Mouse (Mus musculus) T-helper 17 cell (primary cell): ENCODE results near the gene Plekhm3.

ENCODE experiments used
- in situ Hi-C, 2 experiments: fragments of 300-600 bp; cut with MboI, MseI; formaldehyde crosslinking; loops; 1 replicate in 1 of 2; 2 replicates in 1 of 2; pipeline ENCODE4 v1.15.1; 2025; ENCODE audit warnings: high pct_unique_total_duplicates in 2 of 2

Plekhm3 gene

DNA sequence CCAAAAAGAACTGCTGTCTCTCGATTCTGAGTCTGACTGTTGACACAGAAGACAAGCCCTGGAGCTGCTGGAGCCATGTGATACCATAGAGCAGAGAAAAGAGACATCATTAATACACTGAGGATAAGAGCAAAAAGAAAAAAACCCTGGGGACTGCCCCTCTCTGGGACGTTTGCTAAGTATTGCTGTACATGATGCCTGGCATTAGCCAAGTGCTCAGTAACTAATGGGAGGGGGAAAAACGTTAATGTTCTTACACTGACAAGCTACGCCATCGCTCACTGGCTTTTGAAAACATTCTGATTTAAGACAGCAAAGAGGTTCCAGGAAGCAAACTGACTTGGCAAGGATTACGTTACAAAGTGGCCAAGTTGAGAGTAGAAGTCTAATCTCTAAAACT lies 26.5 kb downstream of the Plekhm3 start:
- in situ Hi-C loops, result no loop called here

DNA sequence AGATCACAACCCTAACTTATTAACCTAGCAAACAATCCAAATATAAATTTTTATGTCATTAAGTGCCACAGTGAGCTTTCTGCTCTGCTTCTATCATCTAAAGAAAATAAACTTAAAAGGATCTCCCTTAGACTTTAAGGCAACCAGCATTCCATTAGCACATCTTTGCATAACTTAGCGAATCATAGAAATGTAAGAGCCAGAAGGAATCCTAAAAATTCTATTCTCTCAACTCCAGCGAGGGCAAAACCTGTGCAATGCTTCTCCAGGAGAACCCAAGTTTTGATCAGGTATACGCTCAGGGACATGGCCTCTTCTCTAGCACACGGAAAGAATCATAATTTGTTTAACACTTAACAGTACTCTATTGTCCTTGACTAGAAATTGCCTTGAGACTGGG lies 27.0 kb downstream of the Plekhm3 start:
- in situ Hi-C loops, result no loop called here

DNA sequence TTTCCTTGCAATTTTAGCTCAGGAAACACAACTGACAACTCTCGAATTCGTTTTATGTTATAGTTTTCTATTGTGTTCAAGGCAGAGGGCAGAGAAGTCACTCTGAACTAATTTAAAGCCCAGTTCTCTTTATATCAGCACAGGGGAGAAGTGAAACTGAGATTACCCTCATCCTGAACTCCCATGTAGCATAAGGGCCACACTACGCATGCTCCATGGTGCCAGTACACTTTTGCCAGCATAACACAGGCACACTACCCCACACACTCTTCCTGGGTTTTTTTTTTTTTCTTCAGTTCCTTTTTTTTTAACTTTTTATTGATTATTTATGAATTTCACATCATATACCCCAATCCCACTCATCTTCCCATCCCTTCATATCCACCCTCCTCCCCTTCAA lies 28.1 kb downstream of the Plekhm3 start:
- in situ Hi-C loops, result no loop called here

DNA sequence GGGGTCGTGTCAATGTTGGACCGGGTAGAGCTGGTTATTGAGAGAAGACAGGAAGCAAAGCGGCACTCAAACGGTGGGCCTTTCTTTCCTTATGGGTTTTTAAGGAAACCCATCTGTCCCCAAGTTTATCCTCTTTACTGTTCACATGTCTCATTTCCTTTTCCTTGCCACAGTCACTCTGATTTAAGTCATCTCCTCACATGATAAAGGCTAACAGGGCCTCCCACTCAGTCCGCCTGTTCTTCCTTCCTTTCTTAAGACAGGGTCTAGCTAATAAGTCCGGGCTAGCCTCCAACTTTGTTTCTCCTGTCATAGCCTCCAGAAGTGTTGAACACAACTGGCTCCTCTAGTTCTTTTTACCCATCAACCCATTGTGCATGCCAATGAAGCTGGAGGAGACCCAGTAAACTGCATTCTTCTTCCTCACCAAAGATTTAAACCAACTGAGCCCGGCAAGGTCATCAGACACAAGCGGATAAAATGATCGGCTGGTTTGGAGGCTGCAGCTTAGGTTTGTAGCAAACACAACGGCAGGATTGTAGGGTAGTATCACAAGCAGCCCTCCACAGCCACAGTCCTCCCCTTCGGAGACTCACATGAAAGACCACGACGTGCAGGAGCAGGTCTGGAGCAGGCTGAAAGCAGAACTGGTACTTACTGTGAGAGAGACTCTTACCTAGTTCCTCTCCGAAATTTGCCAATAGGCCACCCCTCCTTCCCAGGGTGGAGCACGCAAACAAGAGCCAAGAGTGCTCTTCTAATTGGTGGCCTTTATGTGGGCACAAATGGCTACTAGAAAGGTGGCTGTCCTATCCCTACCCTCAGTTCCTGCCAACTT lies 29.0 kb downstream of the Plekhm3 start:
- in situ Hi-C loops, result no loop called here

DNA sequence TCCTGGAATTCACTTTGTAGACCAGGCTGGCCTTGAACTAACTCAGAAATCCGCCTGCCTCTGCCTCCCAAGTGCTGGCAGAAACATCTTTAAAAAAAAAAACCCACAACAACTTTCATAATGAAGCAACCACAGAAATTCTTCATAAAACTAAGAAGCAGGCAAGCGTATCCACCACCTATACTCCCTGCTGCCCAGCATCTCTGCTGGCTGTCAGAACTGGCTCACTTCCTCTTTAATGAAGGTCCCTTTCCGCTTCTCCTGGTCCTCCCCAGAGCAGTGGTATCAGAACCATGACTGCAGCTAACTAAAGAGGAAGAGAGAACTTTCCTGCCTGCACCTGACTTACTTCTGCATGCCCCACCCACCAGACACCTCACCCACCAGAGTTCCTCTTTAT lies 31.0 kb downstream of the Plekhm3 start:
- in situ Hi-C loops, result no loop called here

DNA sequence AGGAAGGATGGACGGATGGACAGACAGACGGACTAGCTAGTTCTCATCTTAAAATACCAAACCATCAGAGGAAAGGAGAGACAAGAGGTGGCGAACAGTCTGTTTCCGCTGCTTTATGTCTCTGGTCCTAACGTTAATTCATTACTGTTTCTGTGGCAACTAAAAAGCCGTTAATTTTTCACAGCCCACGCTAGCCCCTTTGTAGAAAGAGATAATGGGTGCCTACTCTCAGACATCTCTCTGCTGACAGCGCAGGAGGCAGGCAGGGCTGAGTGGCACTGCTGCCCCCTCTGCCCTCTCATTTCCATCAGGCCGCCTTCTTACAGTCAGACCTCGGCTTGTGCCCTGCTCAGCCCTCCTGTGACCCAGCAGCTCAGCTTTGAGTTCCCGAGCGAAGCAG lies 32.3 kb downstream of the Plekhm3 start:
- in situ Hi-C loops, result no loop called here

DNA sequence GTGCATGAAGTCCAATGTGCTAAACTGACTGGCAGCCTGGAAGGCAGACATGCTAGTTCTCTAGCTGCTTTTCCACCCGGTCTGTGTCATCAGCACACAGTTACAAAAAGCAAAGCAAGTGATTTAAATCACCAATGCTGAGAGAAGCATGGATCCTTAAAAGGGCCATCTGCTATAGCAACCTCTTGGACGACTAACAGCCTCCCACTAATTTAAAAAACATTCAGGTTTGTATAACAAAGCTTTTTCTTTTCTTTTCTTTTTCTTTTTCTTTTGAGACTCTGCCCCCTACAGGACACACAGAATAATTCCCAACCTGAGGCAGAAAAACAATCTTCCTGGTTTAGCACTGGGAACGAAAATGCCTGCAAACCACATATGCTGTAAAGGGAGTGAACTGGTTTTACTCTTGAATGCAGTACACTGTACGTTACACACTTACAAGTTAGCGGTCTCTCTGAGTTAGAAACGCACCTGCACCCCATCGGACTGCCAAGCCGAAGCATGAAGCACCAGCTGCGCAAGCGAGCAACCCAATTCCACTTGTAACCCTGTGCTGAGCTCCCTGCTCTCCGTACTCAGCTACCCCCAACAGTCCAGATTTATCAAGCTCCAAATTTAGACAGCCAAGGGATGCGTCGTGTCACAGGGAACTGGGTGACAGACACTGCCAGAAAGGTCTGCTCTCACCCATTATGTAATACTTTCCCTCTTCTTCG lies 37.7 kb downstream of the Plekhm3 start:
- in situ Hi-C loops, result no loop called here

DNA sequence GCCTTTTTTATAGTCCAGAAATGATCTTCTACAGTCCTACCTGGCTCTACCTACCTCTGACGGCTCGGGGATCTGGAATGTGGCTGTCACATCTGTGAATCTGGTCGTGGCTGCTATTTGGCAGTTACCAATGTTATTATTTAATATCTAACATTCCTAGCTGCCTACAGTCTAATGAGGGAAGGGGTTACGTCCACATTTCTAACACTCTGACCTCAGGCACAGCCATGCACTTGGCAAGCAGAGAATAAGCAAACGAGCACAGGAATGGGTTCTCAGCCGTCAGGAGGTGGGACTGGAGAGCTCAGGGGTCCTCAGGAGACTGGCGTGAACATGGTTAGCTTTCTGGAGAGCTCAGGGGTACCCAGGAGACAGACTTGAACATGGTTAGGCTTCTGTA lies 38.7 kb downstream of the Plekhm3 start:
- in situ Hi-C loops, result no loop called here

DNA sequence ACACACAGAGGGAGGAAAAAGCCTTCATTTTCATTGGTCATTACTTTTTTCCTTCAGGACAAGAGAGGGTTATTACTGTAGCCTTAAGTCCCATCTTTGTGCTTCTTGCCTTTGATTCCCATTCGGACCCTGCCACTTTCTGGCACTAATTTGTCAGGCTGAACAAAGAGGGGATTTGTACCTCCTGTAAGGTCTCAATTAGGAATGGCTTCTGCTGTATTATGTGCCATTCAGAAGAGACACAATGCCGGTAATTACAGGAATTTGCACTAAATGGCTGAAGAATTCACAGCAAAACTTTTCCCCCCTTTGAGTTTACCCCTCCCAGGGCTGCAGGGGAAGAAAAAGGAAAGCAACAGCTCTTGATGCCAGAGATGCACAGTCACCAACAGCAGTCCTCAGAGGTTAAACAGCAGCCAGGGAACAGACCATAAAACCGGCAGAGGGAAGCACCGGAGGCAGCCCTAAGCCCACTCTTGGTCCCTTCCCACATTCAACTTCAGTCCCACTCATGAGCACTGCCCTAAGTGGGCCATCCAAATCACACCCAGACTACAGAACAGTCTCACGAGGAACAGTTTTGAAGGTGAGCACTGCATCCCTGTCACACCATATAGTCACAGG lies 39.6 kb downstream of the Plekhm3 start:
- in situ Hi-C loops, result no loop called here

DNA sequence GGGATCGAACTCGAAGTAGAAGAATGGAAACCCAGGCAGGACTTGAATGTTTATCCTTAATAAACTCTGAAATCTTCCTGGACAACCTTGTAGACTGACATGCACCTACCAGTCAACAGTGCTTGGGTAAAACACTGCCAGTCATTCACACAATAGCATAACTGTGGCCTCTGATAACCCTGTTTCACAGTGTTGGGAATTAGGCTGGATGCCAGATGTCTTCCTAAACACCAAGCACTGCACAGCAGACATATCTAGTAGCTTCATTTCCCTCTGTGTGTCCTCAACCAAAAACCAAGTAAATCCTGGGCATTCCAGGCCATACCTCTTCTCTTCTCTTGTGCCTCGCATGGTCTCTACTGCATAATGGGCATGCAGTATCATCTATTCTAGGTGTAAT lies 42.3 kb downstream of the Plekhm3 start:
- in situ Hi-C loops, result no loop called here

DNA sequence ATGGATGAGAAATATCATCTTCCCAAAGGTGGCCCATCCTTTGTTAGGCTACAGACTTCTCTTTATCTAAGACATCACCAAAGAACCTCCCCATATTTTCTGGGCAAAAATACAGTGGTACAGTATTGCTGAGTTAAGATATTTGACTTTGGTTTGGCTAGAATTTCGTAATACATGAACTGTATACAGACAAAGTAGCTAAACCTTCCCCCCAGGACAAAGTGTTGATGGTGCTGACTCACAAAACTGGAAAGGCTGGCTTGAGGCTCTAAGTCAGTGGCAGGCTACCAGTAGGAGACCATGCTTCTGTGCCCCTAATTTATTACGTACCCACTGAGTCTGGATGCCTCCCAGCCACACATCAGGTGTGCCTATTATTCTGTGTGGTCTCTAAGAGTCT lies 48.9 kb downstream of the Plekhm3 start:
- in situ Hi-C loops, result loop anchor here in 1 of 2 experiments (10.0 kb wide), 1 partner anchor 107 kb away; no protein-coding TSS in a partner anchor

DNA sequence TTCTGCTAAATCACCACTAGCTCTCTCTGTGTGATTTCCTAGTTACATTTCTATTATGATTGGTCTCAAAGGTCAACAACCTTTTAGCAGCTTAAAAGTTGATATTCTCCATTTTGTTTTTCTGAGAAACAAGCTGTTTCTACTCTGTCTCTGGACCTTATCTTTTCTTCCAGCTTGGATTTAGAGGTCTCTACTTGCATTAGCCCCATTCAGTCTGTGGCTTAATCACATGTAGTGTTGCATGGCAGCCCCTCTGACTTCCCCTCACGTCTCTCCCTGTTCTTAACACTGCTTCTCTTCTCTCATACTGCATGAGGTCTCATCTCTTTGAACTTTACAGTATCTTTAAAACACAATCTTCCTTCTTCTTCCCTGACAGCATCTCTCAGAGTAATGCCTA lies 50.4 kb downstream of the Plekhm3 start:
- in situ Hi-C loops, result loop anchor here in 1 of 2 experiments (10.0 kb wide), 1 partner anchor 109 kb away; no protein-coding TSS in a partner anchor

DNA sequence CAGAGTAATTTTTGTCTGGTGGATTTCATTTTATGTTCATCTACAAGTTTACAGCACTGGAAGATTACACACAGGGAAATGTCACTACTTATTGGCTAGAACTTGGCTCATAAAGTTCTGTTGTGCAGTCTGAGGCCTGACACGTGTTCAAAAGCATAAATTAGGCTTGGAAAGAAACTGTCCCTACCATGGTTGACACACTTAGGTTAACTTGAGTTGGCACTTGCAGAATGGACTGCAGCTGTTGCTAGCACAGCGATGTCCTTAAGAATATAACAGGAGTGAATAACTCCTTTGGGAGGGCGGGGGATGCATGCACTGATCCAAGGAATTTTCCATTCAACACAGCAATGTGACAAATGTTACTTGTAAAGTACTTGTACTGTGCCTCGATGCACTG lies 53.2 kb downstream of the Plekhm3 start:
- in situ Hi-C loops, result loop anchor here in 1 of 2 experiments (10.0 kb wide), 1 partner anchor 111 kb away; no protein-coding TSS in a partner anchor

DNA sequence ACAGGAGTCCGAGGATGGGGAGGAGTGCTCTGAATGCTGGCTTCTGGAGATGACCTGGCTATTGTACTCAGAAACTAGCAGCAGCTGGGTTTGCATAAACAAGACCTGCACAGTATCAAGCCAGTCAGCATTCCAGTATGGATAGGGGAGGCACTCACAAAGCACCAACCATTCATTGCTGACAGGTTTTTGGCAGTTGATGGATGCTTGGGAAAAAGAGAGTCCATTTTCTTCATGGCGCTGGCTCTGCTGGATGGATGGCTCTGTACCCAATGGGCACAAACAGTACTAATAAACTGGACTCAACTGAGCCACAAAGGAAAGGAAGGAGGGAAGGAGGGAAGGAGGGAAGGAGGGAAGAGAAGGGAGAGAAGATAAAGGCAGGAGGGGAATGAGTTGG lies 53.8 kb downstream of the Plekhm3 start:
- in situ Hi-C loops, result loop anchor here in 1 of 2 experiments (10.0 kb wide), 1 partner anchor 112 kb away; no protein-coding TSS in a partner anchor

DNA sequence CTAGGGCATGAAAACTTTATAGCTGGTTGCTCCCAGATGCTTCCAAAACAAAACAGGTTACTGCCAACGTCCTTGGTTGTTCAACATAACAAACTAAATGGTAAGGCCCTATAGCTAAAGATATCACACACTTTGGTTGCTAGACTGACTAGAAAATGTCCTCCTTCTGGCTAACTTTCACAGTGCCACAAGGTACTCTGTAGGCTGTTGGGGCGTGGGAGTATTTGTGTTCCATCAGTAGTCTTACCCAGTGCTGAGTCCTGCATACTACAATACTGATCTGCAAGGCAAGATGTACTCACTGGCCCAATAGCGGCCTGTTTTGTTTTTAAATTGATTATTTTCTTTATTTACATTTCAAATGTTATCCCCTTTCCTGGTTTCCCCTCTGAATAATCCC lies 56.9 kb downstream of the Plekhm3 start:
- in situ Hi-C loops, result loop anchor here in 1 of 2 experiments (10.0 kb wide), 1 partner anchor 115 kb away; no protein-coding TSS in a partner anchor

DNA sequence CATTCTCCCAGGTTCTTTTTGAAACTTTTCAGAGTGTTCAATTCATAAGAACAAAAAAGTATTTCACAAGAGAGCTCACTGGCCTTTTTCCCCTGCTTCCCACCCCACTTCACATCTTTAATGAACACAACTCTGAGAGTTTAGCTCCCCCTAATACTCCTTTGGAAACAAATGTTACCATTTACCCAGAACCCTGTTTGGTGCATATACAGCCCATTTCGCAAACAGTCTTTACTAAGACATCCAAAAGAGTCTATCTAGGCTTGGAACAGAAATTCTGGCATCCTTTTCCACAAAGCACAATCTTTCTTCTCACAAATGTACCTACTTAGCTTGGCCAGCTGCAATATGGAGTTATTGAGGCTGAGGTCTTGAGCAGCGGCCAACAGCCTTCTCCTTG lies 59.1 kb downstream of the Plekhm3 start:
- in situ Hi-C loops, result no loop called here

DNA sequence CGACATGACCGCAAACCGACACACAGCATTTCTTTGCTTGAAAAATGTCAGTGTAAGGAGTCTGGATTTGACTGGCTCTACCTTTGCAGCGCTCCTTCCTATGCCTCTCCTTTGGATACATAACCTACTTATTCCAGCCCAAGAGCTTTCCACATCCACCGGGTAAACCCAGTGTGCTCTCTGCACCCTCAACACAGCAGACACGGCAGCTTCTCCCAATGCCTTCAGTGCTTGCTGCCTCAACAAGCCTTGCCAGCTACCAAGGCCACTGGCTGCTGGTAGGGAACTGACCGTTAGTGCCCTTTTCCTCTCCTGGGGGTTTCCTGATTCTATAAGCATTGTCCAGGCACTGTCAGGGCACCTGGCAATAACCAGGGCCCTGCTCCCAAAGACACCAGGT lies 62.8 kb downstream of the Plekhm3 start:
- in situ Hi-C loops, result no loop called here

DNA sequence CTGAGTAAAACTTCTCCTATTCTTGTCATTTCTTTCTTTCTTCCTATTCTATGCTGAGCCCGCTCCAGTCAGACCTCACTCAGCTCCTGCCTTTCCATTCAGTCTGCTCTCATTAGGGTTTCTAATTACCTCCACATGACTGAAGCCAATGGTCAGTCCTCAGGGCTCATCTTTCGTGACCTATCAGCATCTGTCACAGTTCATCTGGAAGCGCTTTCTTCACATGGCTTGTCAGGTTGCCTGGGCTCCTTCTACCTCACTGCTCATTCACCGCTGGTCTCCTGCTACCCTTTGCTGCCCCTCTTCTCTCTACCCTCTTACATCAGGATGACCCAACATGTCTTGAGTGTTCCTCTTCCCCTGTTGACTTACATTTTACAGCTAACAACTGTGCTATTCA lies 65.3 kb downstream of the Plekhm3 start:
- in situ Hi-C loops, result no loop called here

DNA sequence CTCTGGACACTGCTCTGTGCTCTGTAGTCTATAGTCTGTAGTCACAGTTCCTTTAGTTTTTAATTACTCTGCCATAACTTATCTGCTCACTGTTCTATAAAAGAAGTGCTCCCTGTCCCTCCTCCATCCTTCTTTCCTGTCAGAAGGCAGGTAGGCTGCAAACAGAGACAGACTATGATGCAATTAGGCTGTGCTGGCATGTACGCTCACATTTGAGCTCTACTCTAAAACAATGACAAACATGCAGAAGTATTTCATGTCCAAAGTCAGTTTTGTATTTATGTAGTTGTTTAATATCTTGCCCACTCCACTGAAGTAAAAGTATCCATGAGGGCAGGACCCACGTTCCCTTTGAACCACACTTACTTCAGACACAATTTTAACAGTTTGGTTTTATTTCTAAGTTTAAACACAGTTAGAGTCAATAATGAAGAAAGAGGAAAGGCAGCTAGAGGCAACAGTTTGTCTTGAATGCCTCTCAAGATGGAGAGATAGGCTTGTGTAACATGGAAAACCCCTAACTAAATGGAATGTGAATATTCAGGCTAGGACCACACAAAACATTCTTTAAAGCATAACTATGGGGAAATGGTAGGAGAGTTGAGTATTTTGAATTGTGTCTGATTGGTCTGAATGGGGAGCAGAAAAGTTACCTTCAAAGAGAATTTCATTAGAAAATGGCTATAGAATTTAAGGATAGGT lies 69.0 kb downstream of the Plekhm3 start:
- in situ Hi-C loops, result no loop called here

DNA sequence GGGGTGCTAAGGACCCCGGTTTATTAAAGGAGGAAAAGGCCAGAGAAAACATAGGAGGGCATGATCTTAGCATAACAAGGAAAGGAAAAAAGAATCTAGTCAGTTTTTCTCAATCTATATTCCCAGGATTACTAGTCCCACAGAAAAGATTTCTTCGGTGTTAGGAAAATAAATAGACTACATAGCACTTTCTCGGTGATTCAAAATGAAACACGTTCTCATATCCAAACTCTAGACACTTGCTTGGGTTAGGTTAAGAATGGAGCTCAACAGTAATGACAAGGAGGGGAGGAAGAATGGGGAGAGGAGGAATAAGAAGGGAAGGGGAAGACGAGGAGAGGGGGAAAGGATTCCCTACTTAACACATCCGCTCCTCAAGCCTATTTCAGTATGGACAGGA lies 69.9 kb downstream of the Plekhm3 start:
- in situ Hi-C loops, result no loop called here

DNA sequence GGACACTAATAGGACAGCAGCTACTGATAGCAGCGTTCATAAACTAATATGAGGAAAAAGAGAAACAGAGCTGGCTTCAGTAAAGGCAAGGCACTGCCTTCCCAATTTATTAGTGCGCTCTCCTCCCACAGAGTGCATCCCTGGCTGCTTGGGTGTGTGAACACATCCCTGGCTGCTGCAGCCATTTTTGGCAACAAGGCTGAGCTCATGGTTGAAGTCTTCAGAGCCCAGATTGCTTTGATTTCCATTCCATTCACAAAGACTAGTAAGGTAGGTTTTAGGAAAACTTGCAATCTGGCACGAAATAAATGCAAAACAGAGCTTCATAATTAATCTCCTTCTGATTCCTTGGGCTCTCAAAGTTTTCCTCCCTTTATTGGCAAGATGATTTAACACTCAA lies 71.3 kb downstream of the Plekhm3 start:
- in situ Hi-C loops, result no loop called here

DNA sequence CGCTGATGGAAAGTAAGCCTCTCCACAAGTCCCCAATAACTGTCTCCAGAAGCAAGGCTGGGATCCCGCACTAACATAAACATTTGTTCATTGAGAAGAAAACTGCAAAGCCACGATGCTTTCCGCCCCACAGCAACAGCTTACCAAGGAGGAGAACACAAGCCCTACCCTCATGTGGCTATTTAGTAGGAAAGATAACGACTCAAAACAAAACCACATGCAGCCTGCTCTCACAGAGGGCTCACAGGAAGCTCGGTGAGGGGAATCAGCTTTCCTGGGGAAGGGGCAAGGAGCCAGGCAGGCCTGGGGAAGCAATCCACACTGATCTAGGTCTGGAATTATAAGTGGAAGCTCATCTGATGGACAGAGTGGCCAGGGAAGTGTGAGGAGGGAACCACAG lies 72.6 kb downstream of the Plekhm3 start:
- in situ Hi-C loops, result no loop called here
